Mouse (Mus musculus) embryonic facial prominence, embryonic 12.5 days (tissue): ENCODE measurements around the gene Kazald1. TPM values are rescaled to one million over a fixed set of nuclear protein-coding genes. Genes with fewer than 3 reads are reported as not detected.
"Not testable (repeated sequence)": the region's sequence is repeated elsewhere in the genome, so short reads cannot be mapped to it uniquely, and the experiment has no call there.

ENCODE experiments used
- ATAC-seq: fragments of 200-750 bp; cut with Nextera tagmentation; 2 replicates; pipeline ENCODE4 v1.8.0; 2017; ENCODE audit not compliant: insufficient number of reproducible peaks, insufficient read depth, low FRiP score, low TSS enrichment
- H3K27ac ChIP-seq: fragments of 300-500 bp; sonication (generic); 2 replicates; pipeline ENCODE4 v1.5.1; 2016; ENCODE audit warnings: mild to moderate bottlenecking
- H3K27me3 ChIP-seq: fragments of 300-500 bp; sonication (generic); 2 replicates; pipeline ENCODE4 v1.6.1; 2016; ENCODE audit warnings: mild to moderate bottlenecking, moderate library complexity
- H3K36me3 ChIP-seq: fragments of 300-500 bp; sonication (generic); 2 replicates; pipeline ENCODE4 v1.6.1; 2016; ENCODE audit warnings: mild to moderate bottlenecking
- H3K4me1 ChIP-seq: fragments of 300-500 bp; sonication (generic); 2 replicates; pipeline ENCODE4 v1.6.1; 2016
- H3K4me2 ChIP-seq: fragments of 300-500 bp; sonication (generic); replicated peaks from 2 replicates; pipeline ENCODE4 v1.6.1; 2016; ENCODE audit warnings: mild to moderate bottlenecking, moderate library complexity
- H3K4me3 ChIP-seq: fragments of 300-500 bp; sonication (generic); 2 replicates; pipeline ENCODE4 v1.5.1; 2016; ENCODE audit warnings: mild to moderate bottlenecking
- H3K9ac ChIP-seq: fragments of 300-500 bp; sonication (generic); 2 replicates; pipeline ENCODE4 v1.6.1; 2016; ENCODE audit warnings: mild to moderate bottlenecking, moderate library complexity
- H3K9me3 ChIP-seq: fragments of 300-500 bp; sonication (generic); 2 replicates; pipeline ENCODE4 v1.6.1; 2016; ENCODE audit warnings: mild to moderate bottlenecking, moderate library complexity
- WGBS: fragments of 180-500 bp; shearing (Covaris S2); methylation state at CpG from one replicate; pipeline ENCODE4 v1.1.7; 2016; 5-methylcytosine and 5-hydroxymethylcytosine counted together
- polyA plus RNA-seq: library from polyadenylated mRNA; unstranded; fragments of >200 nt; fragmentation: Nextera tagmentation; extraction: Ambion mirVana; gene quantifications from 2 replicates; pipeline ENCODE4 v1.2.1, GENCODE M21; 2016

The Kazald1 gene
- polyA plus RNA-seq, 1 experiment from 2014 or later: 8.4 TPM

DNA sequence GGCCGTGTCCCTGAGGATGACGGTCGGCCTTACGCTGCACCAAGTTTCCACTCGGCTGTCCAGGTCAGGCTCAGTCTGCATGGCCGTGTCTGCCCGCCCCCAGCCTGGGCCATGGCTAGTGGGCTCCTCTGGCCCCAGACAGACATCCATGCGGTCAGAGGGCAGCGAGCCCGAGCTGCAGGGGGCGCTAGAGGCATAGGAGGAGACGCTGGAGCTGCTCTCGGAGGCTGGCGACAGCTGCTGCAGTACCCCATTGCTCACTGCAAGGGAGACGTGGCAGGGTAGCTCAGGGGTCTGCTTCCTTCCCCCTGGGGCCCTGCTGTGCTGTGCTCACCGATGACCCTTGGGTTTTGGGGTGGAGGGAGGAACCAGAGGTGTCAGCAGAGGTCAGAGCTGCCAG, 38.2 kb upstream of the Kazald1 start:
- no peak overlapping the region for H3K4me3 ChIP-seq
- peaks cover 29% of the 10 kb centered on the region for H3K27me3 ChIP-seq

DNA sequence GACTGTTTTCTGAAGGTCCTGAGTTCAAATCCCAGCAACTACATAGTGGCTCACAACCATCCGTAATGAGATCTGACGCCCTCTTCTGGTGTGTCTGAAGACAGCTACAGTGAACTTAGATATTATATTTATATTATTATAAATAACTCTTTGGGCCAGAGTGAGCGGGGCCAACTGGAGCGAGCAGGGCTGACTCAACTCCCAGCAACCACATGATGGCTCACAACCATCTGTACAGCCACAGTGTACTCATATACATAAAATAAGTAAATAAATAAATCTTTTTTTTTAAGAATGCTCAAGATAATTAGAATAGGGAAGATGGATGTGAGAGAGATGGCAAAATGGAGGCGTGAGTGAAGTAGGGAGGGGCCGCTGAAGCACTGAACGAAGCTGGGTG, 36.8 kb upstream of the Kazald1 start:
- H3K9me3 ChIP-seq, H3K4me2 ChIP-seq, H3K36me3 ChIP-seq, H3K27ac ChIP-seq, H3K4me3 ChIP-seq, H3K4me1 ChIP-seq, H3K9ac ChIP-seq, ATAC-seq: not testable (repeated sequence)
- H3K27me3 ChIP-seq: peaks cover 29% of the 10 kb centered on the region
- 91% methylated on average over 7 of the region's 7 CpGs for WGBS

More for the DNA sequence above, 38.2 kb upstream of the Kazald1 start:
- Histone ChIP-seq H3K27ac (no peak overlapping the region), H3K9ac (no peak overlapping the region), H3K4me1 (no peaks in the 10 kb centered on the region), H3K4me2 (no peak overlapping the region), H3K9me3 (no peaks in the 10 kb centered on the region), H3K36me3 (no peaks in the 10 kb centered on the region)
- 29% methylated on average over 15 of the region's 16 CpGs for WGBS
- ATAC-seq: no peak

DNA sequence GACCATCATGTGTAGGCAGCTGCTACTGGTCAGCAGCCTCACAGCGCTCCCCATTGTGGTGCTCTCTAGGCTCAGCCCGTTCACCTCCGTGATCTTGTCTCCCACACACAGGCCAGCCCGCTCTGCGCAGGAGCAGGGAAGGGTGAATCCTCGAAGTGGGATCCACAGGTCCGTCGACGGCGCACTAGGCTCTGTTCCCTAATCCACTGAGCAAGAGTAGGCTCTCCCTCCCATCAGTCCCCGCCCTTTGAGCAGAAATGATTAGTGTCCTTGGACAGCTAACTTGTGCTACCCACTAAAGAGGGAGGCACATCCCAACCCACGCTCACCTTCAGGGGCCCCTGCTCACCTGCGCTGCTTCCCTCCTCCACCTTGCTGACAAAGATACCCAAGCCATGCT, 34.8 kb upstream of the Kazald1 start:
- no peaks in the 10 kb centered on the region for H3K36me3 ChIP-seq
- 47% methylated on average over 13 of the region's 13 CpGs for WGBS
- no peaks in the 10 kb centered on the region for H3K9me3 ChIP-seq
- peaks cover 39% of the 10 kb centered on the region for H3K27me3 ChIP-seq
- ATAC-seq: no peak
- H3K27ac ChIP-seq: no peak overlapping the region
- H3K4me1 ChIP-seq: no peaks in the 10 kb centered on the region
- H3K9ac ChIP-seq: no peak overlapping the region
- no peak overlapping the region for H3K4me2 ChIP-seq
- H3K4me3 ChIP-seq: no peak overlapping the region

DNA sequence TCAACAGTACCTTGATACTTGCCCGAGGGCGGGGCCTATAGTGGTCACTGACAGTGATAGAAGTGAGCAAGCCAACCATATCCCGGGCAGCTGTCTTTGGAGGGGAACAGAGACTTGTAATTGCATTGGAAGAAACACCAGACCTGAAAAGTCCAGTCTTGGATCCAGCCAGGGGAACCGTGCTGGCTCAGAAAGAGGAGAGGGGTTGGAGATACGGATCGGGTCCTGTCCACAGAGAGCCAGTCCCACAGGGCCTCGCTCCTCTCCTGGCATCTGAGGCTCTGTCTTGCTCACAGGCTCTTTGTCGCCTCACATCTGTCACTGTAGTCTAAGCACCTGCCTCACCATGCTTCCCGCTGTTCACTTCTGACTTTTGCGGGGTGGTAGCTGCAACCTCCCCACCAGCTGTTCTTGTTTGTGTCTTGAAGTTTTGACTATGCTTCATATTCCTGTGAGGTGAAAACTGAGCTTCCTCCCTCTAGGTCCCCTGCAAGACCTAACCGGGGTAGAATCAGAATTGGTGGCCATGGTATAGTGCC, 30.6 kb upstream of the Kazald1 start:
- Histone ChIP-seq H3K36me3 (no peaks in the 10 kb centered on the region), H3K9ac (no peak overlapping the region), H3K27me3 (peaks cover 46% of the 10 kb centered on the region), H3K4me2 (no peak overlapping the region), H3K27ac (no peak overlapping the region), H3K4me3 (no peak overlapping the region), H3K4me1 (peaks cover 24% of the 10 kb centered on the region), H3K9me3 (no peaks in the 10 kb centered on the region)
- no peak for ATAC-seq
- 64% methylated on average over 11 of the region's 11 CpGs for WGBS

DNA sequence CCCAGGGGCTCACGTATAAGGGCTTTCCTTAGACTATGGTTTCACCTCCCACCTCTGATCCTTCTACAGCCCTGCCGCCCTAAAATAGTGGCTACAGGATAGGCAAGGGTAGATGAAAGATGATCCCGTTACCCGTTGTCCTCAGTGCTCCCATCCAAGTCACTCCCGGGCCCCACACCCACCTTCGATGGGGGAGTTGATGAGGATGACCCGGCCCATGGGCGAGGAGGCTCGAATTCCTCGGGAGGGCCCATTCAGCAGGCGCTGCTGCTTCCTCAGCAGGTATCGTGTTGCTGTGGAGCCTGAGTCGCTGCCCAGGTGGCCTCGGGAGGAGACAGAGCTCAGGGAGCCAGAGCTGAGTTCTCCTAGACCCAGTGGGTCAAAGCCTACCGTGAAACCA, 29.8 kb upstream of the Kazald1 start:
- H3K27ac ChIP-seq: no peak overlapping the region
- H3K9me3 ChIP-seq: no peaks in the 10 kb centered on the region
- H3K27me3 ChIP-seq: peaks cover 38% of the 10 kb centered on the region
- H3K4me3 ChIP-seq: no peak overlapping the region
- H3K36me3 ChIP-seq: no peaks in the 10 kb centered on the region
- ATAC-seq: no peak
- peaks cover 24% of the 10 kb centered on the region for H3K4me1 ChIP-seq
- no peak overlapping the region for H3K9ac ChIP-seq
- 37% methylated on average over 15 of the region's 15 CpGs for WGBS
- no peak overlapping the region for H3K4me2 ChIP-seq

DNA sequence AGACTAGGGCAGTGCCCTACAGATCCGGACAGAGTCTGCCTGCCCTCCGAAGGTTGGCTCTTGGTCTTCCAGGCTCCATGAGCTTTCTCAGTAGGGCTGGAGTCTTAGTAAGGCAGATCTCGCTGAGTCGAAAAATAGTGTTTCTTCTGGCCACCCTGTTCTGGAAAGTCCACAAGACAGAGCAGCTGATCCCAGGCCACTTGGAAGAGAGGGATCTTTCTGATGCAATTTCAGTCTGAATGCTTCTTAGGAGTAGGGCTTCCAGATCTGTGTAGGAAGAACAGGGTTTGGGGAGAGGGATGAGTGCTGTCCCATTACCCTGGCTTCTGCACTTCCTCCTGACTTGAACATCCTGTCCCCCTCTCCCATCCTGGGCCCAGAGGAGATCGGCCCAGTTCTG, 29.4 kb upstream of the Kazald1 start, which contains the start of gene Pdzd7:
Gene Pdzd7 (minus strand): TSS at position 67 of the 400 bp plus-strand sequence.
- no peak for ATAC-seq
- H3K27me3 ChIP-seq: peaks cover 34% of the 10 kb centered on the region
- WGBS: 76% methylated on average over 5 of the region's 5 CpGs

DNA sequence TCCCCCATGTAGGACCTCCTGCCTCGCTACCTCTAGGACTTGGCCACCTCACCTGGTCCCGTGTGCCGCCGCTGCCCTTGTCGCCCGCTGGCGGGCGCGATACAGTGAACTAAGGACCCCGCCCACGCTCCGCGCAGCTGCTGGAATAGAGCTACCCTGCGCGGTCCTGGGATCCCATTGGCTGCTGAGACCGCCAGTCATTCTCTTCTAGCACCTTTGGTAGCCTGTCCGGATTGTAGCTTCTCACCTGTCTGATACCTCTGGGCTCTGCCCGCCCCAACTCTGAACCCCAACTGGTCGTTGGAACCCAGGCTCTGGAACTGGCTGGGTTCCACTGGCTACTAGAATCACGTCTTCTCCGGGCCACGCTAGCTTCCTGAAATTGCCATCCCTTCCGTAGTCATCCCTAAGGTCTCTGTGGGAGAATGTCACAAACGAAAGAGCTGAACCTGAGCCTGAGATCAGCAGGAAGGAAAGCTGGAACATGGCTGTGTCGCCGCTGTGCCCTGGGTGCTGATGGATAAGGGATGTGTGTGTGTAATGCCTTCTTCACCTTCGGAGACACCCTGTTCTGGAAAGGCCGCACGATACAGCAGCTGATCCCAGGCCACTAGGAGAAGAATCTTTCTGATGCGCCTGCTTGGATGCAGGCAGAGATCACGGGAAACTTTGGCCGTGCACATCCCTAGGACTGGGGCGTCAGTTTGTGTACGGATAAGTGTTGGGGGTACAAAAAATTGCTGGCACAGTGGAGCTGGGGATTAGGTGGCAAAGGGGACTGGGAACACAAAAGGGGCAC, 28.3 kb upstream of the Kazald1 start:
- H3K9me3 ChIP-seq: no peaks in the 10 kb centered on the region
- H3K9ac ChIP-seq: peak overlapping the region; percentile 52
- H3K4me1 ChIP-seq: peaks cover 24% of the 10 kb centered on the region
- 3% methylated on average over 34 of the region's 34 CpGs for WGBS
- no peaks in the 10 kb centered on the region for H3K36me3 ChIP-seq
- peak overlapping the region; percentile 52 for H3K4me3 ChIP-seq
- 0 out of 2 replicates have a peak overlapping the region, but pooled peaks have one; percentile 86 for H3K27ac ChIP-seq
- peak; percentile 50; the same call in 1 of the 2 replicates for ATAC-seq
- peak overlapping the region; percentile 79 for H3K4me2 ChIP-seq
- peaks cover 27% of the 10 kb centered on the region for H3K27me3 ChIP-seq

More for the DNA sequence above, 29.4 kb upstream of the Kazald1 start, which contains the start of gene Pdzd7:
- 0 out of 2 replicates have a peak within 1 kb of the TSS, but pooled peaks have one; percentile 52 for H3K9ac ChIP-seq
- peak within 1 kb of the TSS; percentile 79 for H3K4me2 ChIP-seq
- no peaks in the 10 kb centered on the region for H3K9me3 ChIP-seq
- no peak within 1 kb of the TSS for H3K27ac ChIP-seq
- H3K4me3 ChIP-seq: peak within 1 kb of the TSS; percentile 52
- H3K36me3 ChIP-seq: no peaks in the 10 kb centered on the region
- peaks cover 24% of the 10 kb centered on the region for H3K4me1 ChIP-seq

DNA sequence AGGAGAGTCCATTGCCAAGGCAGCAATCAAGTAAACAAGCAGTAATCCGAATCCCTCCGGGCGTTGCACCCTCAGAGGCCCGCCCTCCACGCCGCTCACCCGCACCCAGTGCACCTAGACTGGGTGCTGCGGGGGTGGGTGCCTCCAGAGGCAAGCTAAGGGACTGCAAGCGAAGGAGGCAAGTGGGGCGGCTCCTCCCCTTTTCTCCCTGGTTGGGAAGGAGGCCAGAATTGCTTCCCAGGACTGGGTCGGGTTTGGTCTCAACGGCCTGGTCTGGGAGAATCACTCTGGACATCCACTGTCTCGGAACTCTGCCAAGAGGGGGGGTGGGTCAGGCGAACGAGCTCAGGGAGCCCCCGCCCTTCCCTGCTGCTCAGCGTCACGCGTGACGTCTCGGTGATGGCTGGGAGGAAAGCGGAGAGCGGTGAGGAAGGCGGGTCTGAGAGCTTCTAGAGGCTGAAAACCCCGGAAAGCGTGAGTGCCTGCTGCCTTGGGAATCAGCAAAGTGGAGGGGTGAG, 27.6 kb upstream of the Kazald1 start, which contains the start of gene Sfxn3:
Gene Sfxn3 (plus strand): TSS at position 87 of the 518 bp plus-strand sequence.
- Histone ChIP-seq H3K27me3 (peaks cover 26% of the 10 kb centered on the region), H3K9ac (peak within 1 kb of the TSS; percentile 52), H3K4me2 (peak within 1 kb of the TSS; percentile 79), H3K4me3 (peak within 1 kb of the TSS; percentile 52), H3K36me3 (peaks cover 3% of the 10 kb centered on the region), H3K4me1 (peaks cover 24% of the 10 kb centered on the region), H3K27ac (peak within 1 kb of the TSS; percentile 86), H3K9me3 (no peaks in the 10 kb centered on the region)
- peak; percentile 68 for ATAC-seq
- WGBS: 1% methylated on average over 26 of the region's 26 CpGs

DNA sequence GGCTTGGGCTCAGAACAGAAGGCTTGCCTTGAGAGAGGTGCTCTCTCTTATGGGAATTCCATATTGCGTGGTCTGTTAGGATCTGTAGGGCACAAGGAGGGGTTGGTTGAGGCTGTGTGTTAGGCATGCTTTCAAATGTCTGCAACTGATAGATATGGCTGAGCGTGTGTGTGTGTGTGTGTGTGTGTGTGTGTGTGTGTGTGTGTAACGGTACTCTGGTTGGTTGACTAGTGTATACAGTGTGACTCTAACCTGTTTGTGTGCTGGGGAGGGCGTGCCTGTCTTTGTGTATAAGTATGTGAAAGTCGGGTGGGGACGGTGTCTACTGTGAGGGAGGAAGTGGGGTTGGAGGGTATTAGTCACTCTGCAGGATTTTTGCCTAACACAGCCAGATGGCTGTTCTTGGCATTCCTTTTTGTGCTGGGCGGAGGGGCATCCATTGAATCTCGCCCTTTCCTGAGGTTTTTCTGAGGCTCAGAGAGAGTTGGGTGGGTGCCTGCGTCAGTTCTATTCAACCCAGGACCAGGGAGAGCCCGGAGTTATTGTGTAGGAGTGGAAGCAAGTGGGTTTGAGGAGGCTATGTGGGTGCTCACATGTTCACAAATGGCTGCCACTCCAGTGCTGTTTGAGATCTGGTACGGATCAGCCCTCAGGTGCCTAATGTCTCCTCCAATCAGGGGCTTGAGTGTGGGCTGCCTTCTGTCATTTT, 27.0 kb upstream of the Kazald1 start:
- peak overlapping the region; percentile 79 for H3K4me2 ChIP-seq
- H3K36me3 ChIP-seq: peaks cover 5% of the 10 kb centered on the region
- peak overlapping the region; percentile 52 for H3K4me3 ChIP-seq
- H3K4me1 ChIP-seq: peaks cover 24% of the 10 kb centered on the region
- H3K9me3 ChIP-seq: no peaks in the 10 kb centered on the region
- peaks cover 26% of the 10 kb centered on the region for H3K27me3 ChIP-seq
- peak overlapping the region; percentile 52 for H3K9ac ChIP-seq
- H3K27ac ChIP-seq: peak overlapping the region; percentile 86
- 42% methylated on average over 11 of the region's 11 CpGs for WGBS
- peak; percentile 64 for ATAC-seq

DNA sequence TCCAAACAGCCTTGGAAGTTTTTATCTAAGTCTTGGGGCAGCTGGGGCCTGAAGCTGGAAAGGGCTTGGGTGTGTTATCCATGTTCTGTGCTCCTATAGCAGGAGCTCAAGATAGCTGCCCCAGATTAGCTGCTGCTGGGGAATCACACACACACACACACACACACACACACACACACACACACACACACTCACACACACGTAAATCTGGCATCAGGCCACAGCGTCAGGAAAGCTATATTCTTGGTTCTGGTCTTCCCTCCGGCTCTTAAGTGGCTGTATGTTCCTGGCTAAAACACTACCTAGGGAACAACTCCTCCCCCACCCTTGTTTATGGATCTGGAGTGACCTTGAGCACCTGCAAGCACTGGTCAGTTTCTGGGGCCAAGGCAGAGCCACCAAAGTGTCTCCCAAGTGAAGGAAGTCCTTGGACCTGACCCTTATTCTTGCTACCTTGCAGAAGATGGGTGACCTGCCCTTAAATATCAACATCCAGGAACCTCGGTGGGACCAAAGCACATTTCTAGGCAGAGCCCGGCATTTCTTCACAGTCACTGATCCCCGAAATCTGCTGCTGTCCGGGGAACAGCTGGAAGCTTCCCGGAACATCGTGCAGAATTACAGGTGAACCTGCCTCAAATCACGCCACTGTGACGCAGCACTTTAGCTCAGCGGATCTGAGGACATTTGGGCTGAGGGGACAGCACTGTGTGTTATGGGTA, 26.2 kb upstream of the Kazald1 start:
- WGBS: 80% methylated on average over 12 of the region's 12 CpGs

DNA sequence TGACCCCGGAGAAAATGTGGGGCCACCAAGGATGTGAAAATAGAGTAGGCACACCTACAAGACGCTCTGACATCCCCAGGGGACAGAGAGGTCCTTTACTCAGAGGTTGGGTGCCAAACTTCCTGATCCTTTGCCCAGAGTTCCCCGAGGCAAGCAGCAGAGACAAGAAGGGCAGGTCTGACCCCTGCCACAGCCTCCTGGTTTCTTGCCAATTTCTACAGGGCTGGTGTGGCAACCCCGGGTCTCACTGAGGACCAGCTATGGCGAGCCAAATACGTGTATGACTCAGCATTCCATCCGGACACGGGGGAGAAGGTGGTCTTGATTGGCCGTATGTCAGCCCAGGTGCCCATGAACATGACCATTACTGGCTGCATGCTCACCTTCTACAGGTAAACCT, 25.5 kb upstream of the Kazald1 start:
- H3K9me3 ChIP-seq: no peaks in the 10 kb centered on the region
- ATAC-seq: no peak
- H3K4me2 ChIP-seq: no peak overlapping the region
- peaks cover 24% of the 10 kb centered on the region for H3K4me1 ChIP-seq
- H3K36me3 ChIP-seq: peaks cover 10% of the 10 kb centered on the region
- no peak overlapping the region for H3K4me3 ChIP-seq
- H3K27me3 ChIP-seq: peaks cover 22% of the 10 kb centered on the region
- 67% methylated on average over 9 of the region's 9 CpGs for WGBS
- no peak overlapping the region for H3K9ac ChIP-seq
- H3K27ac ChIP-seq: no peak overlapping the region

More for the DNA sequence above, 26.2 kb upstream of the Kazald1 start:
- H3K9me3 ChIP-seq: no peaks in the 10 kb centered on the region
- no peak for ATAC-seq
- peak overlapping the region; percentile 52 for H3K4me3 ChIP-seq
- peak overlapping the region; percentile 79 for H3K4me2 ChIP-seq
- no peak overlapping the region for H3K27ac ChIP-seq
- peak overlapping the region; percentile 52; the same call in 1 of the 2 replicates for H3K9ac ChIP-seq
- peaks cover 26% of the 10 kb centered on the region for H3K27me3 ChIP-seq
- H3K4me1 ChIP-seq: peaks cover 24% of the 10 kb centered on the region
- peaks cover 10% of the 10 kb centered on the region for H3K36me3 ChIP-seq
